Mouse (Mus musculus): ENCODE measurements around the gene Susd2. TPM values are rescaled to one million over a fixed set of nuclear protein-coding genes. Genes with fewer than 3 reads are reported as not detected.

Gene Susd2
- polyA plus RNA-seq, 1 experiment from 2014 or later = 1.9 TPM

DNA sequence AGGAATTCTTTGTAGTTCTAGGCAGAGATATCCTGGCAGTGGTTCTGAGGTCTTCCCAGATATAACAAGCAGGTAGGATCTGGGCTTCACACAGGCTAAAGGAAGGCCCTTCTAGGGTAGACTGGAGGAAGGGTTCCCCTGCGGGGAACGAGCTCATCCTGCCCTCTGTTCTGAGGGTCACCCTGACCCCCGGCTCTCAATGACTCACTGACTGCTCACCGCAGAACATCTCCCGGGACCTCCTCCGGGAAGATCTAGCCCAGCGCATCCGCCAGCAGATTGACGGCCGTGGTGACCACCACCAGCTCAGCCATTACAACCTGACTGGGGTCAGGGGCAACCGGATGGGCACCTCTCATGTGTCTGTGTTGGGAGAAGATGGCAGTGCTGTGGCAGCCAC, 34.8 kb downstream of the Susd2 start:
- DNase-seq (ENCODE audit: low spot score) (no peak), ATAC-seq (replicated peaks; ENCODE audit: insufficient number of reproducible peaks, low FRiP score, low TSS enrichment, low read depth) (no peak)

DNA sequence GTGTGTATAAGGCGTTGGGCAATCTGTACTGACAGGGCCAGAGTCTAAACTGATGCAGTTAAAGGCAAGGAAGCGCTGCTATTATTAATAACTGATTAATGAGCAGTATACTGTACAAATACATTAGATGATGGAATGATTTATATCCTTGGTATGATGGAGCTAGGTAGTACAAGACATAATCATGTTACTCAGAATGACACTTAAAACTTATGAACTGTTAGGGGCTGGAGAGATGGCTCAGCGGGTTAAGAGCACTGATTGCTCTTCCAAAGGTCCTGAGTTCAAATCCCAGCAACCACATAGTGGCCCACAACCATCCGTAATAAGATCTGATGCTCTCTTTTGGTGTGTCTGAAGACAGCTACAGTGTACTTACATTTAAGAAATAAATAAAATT, 36.6 kb downstream of the Susd2 start:
- Histone ChIP-seq H3K4me2 (ENCODE audit: low read depth, low read length) (no peak overlapping the region), H3K4me1 (ENCODE audit: control insufficient read depth, insufficient read depth, low read length) (no peaks in the 10 kb centered on the region), H3K36me3 (replicated peaks; ENCODE audit: control insufficient read depth, insufficient read depth, low read depth, low read length) (no peaks in the 10 kb centered on the region), H3K27me3 (ENCODE audit: control insufficient read depth, insufficient read depth, low read length) (no peaks in the 10 kb centered on the region), H3K9ac (replicated peaks; ENCODE audit: low read length) (no peak overlapping the region), H3K9me3 (replicated peaks; ENCODE audit: control insufficient read depth, low read length) (no peaks in the 10 kb centered on the region), H3K4me3 (ENCODE audit: low read depth, low read length) (no peak overlapping the region), H3K27ac (replicated peaks; ENCODE audit: low read depth, low read length) (no peak overlapping the region)
- DNase-seq (ENCODE audit: low spot score) = no peak
- ATAC-seq (replicated peaks; ENCODE audit: insufficient number of reproducible peaks, low FRiP score, low TSS enrichment, low read depth) = no peak
- WGBS = 85% methylated on average over 4 of the region's 4 CpGs

More for the DNA sequence above, 34.8 kb downstream of the Susd2 start:
- no peak overlapping the region for H3K4me2 ChIP-seq (ENCODE audit: low read depth, low read length)
- 94% methylated on average over 11 of the region's 11 CpGs for WGBS
- H3K36me3 ChIP-seq (replicated peaks; ENCODE audit: control insufficient read depth, insufficient read depth, low read depth, low read length) = no peaks in the 10 kb centered on the region
- H3K4me1 ChIP-seq (ENCODE audit: control insufficient read depth, insufficient read depth, low read length) = no peaks in the 10 kb centered on the region
- H3K27me3 ChIP-seq (ENCODE audit: control insufficient read depth, insufficient read depth, low read length) = no peaks in the 10 kb centered on the region
- no peaks in the 10 kb centered on the region for H3K9me3 ChIP-seq (replicated peaks; ENCODE audit: control insufficient read depth, low read length)
- H3K9ac ChIP-seq (replicated peaks; ENCODE audit: low read length) = no peak overlapping the region
- no peak overlapping the region for H3K4me3 ChIP-seq (ENCODE audit: low read depth, low read length)
- no peak overlapping the region for H3K27ac ChIP-seq (replicated peaks; ENCODE audit: low read depth, low read length)

GRCm38 (mm10) chr10:75605162-75605846, 38.5 kb downstream of the Susd2 start:
- Histone ChIP-seq H3K9me3 (replicated peaks; ENCODE audit: control insufficient read depth, low read length) (no peaks in the 10 kb centered on the region), H3K9ac (replicated peaks; ENCODE audit: low read length) (no peak overlapping the region), H3K27me3 (ENCODE audit: control insufficient read depth, insufficient read depth, low read length) (no peaks in the 10 kb centered on the region), H3K4me1 (ENCODE audit: control insufficient read depth, insufficient read depth, low read length) (no peaks in the 10 kb centered on the region), H3K36me3 (replicated peaks; ENCODE audit: control insufficient read depth, insufficient read depth, low read depth, low read length) (no peaks in the 10 kb centered on the region), H3K4me3 (ENCODE audit: low read depth, low read length) (no peak overlapping the region), H3K4me2 (ENCODE audit: low read depth, low read length) (no peak overlapping the region), H3K27ac (replicated peaks; ENCODE audit: low read depth, low read length) (no peak overlapping the region)
- WGBS = 39% methylated on average over 11 of the region's 11 CpGs
- DNase-seq (ENCODE audit: low spot score) = no peak
- ATAC-seq (replicated peaks; ENCODE audit: insufficient number of reproducible peaks, low FRiP score, low TSS enrichment, low read depth) = no peak

- ATAC-seq (replicated peaks; ENCODE audit: insufficient number of reproducible peaks, low FRiP score, low TSS enrichment, low read depth) (no peak), DNase-seq (ENCODE audit: low spot score) (no peak)
- H3K4me2 ChIP-seq (ENCODE audit: low read depth, low read length) = no peak overlapping the region
- H3K4me1 ChIP-seq (ENCODE audit: control insufficient read depth, insufficient read depth, low read length) = no peaks in the 10 kb centered on the region
- no peak overlapping the region for H3K9ac ChIP-seq (replicated peaks; ENCODE audit: low read length)
- H3K9me3 ChIP-seq (replicated peaks; ENCODE audit: control insufficient read depth, low read length) = no peaks in the 10 kb centered on the region
- H3K27ac ChIP-seq (replicated peaks; ENCODE audit: low read depth, low read length) = no peak overlapping the region
- WGBS = 86% methylated on average over 7 of the region's 7 CpGs
- no peak overlapping the region for H3K4me3 ChIP-seq (ENCODE audit: low read depth, low read length)
- H3K36me3 ChIP-seq (replicated peaks; ENCODE audit: control insufficient read depth, insufficient read depth, low read depth, low read length) = no peaks in the 10 kb centered on the region
- no peaks in the 10 kb centered on the region for H3K27me3 ChIP-seq (ENCODE audit: control insufficient read depth, insufficient read depth, low read length)
These were observed 43.5 kb downstream of the Susd2 start for GRCm38 (mm10) chr10:75600189-75600730.

GRCm38 (mm10) chr10:75595981-75596380, 47.8 kb downstream of the Susd2 start:
- H3K27me3 ChIP-seq (ENCODE audit: control insufficient read depth, insufficient read depth, low read length) = no peaks in the 10 kb centered on the region
- H3K4me2 ChIP-seq (ENCODE audit: low read depth, low read length) = no peak overlapping the region
- no peak overlapping the region for H3K27ac ChIP-seq (replicated peaks; ENCODE audit: low read depth, low read length)
- no peaks in the 10 kb centered on the region for H3K9me3 ChIP-seq (replicated peaks; ENCODE audit: control insufficient read depth, low read length)
- no peak overlapping the region for H3K4me3 ChIP-seq (ENCODE audit: low read depth, low read length)
- no peak overlapping the region for H3K9ac ChIP-seq (replicated peaks; ENCODE audit: low read length)
- ATAC-seq (replicated peaks; ENCODE audit: insufficient number of reproducible peaks, low FRiP score, low TSS enrichment, low read depth) (no peak), DNase-seq (ENCODE audit: low spot score) (no peak)
- no peaks in the 10 kb centered on the region for H3K36me3 ChIP-seq (replicated peaks; ENCODE audit: control insufficient read depth, insufficient read depth, low read depth, low read length)
- 89% methylated on average over 8 of the region's 8 CpGs for WGBS
- H3K4me1 ChIP-seq (ENCODE audit: control insufficient read depth, insufficient read depth, low read length) = no peaks in the 10 kb centered on the region

GRCm38 (mm10) chr10:75592585-75592984, 51.2 kb downstream of the Susd2 start:
- Histone ChIP-seq H3K27me3 (ENCODE audit: control insufficient read depth, insufficient read depth, low read length) (no peaks in the 10 kb centered on the region), H3K9me3 (replicated peaks; ENCODE audit: control insufficient read depth, low read length) (no peaks in the 10 kb centered on the region), H3K4me2 (ENCODE audit: low read depth, low read length) (no peak overlapping the region), H3K27ac (replicated peaks; ENCODE audit: low read depth, low read length) (no peak overlapping the region), H3K36me3 (replicated peaks; ENCODE audit: control insufficient read depth, insufficient read depth, low read depth, low read length) (no peaks in the 10 kb centered on the region), H3K9ac (replicated peaks; ENCODE audit: low read length) (no peak overlapping the region), H3K4me1 (ENCODE audit: control insufficient read depth, insufficient read depth, low read length) (no peaks in the 10 kb centered on the region), H3K4me3 (ENCODE audit: low read depth, low read length) (no peak overlapping the region)
- 79% methylated on average over 7 of the region's 7 CpGs for WGBS
- DNase-seq (ENCODE audit: low spot score) (no peak), ATAC-seq (replicated peaks; ENCODE audit: insufficient number of reproducible peaks, low FRiP score, low TSS enrichment, low read depth) (no peak)

- Histone ChIP-seq H3K4me2 (ENCODE audit: low read depth, low read length) (no peak overlapping the region), H3K27ac (replicated peaks; ENCODE audit: low read depth, low read length) (no peak overlapping the region), H3K4me3 (ENCODE audit: low read depth, low read length) (no peak overlapping the region), H3K9me3 (replicated peaks; ENCODE audit: control insufficient read depth, low read length) (no peaks in the 10 kb centered on the region), H3K36me3 (replicated peaks; ENCODE audit: control insufficient read depth, insufficient read depth, low read depth, low read length) (no peaks in the 10 kb centered on the region), H3K27me3 (ENCODE audit: control insufficient read depth, insufficient read depth, low read length) (no peaks in the 10 kb centered on the region), H3K4me1 (ENCODE audit: control insufficient read depth, insufficient read depth, low read length) (no peaks in the 10 kb centered on the region), H3K9ac (replicated peaks; ENCODE audit: low read length) (no peak overlapping the region)
- DNase-seq (ENCODE audit: low spot score) = no peak
- WGBS = 72% methylated on average over 12 of the region's 12 CpGs
- ATAC-seq (replicated peaks; ENCODE audit: insufficient number of reproducible peaks, low FRiP score, low TSS enrichment, low read depth) = no peak
These were observed 52.5 kb downstream of the Susd2 start for GRCm38 (mm10) chr10:75591211-75591894.

DNA sequence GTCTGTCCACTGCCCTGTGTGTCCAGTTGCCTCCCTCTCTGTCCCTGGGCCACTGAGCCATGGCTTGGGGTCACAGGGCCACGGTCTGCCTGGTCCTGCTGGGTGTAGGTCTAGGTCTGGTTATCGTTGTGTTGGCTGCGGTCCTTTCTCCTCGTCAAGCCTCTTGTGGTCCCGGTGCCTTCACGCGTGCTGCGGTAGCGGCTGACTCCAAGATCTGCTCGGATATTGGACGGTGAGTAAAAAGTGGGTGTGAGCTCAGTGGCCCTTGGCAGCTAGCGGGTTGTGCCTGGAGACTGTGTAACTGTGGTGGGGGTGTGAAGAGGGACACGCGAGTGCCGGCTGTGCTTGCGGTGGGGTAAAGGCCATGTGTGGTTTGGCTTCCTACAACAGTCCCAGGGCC, 54.2 kb downstream of the Susd2 start:
- ATAC-seq (replicated peaks; ENCODE audit: insufficient number of reproducible peaks, low FRiP score, low TSS enrichment, low read depth) (no peak), DNase-seq (ENCODE audit: low spot score) (no peak)
- H3K4me2 ChIP-seq (ENCODE audit: low read depth, low read length) = no peak overlapping the region
- H3K9ac ChIP-seq (replicated peaks; ENCODE audit: low read length) = no peak overlapping the region
- no peak overlapping the region for H3K4me3 ChIP-seq (ENCODE audit: low read depth, low read length)
- WGBS = 85% methylated on average over 16 of the region's 16 CpGs
- H3K4me1 ChIP-seq (ENCODE audit: control insufficient read depth, insufficient read depth, low read length) = no peaks in the 10 kb centered on the region
- H3K27ac ChIP-seq (replicated peaks; ENCODE audit: low read depth, low read length) = no peak overlapping the region
- H3K27me3 ChIP-seq (ENCODE audit: control insufficient read depth, insufficient read depth, low read length) = no peaks in the 10 kb centered on the region
- no peaks in the 10 kb centered on the region for H3K36me3 ChIP-seq (replicated peaks; ENCODE audit: control insufficient read depth, insufficient read depth, low read depth, low read length)
- H3K9me3 ChIP-seq (replicated peaks; ENCODE audit: control insufficient read depth, low read length) = no peaks in the 10 kb centered on the region

Measured in embryonic facial prominence, embryonic 11.5 days (tissue).